Comparison of ENCODE assay signal across 8 mouse cellular contexts in the genomic region with DNA sequence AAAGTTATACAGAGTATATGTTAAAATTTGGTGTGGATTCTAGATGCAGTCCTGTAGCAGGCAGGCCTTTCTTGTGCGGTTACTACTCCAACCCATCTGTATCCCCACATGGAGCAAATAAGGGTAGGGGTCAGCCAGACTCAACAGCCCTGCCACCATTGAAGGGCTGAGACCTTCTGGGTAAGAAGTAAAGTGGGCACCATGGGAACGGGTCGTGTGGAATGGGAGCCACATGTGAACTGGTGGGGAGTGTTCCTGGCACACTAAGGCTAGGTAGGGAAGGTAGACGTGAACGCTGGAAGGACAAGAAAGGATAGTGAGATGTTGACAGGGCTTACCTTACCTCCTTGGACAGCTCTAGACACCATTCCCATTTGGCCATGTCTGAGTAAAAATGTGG. TPM values are rescaled to one million over a fixed set of nuclear protein-coding genes. Genes with fewer than 3 reads are reported as not detected.
A peak's percentile ranks its signal among the peaks of the same experiment; 100 is the strongest.
DNase-seq lines count a peak whose midpoint lies in the region; ATAC-seq and TF ChIP-seq lines count a peak whose summit lies in the region.

No protein-coding gene starts in this region.

- no peak for ATAC-seq in lung, embryonic 14.5 days (ENCODE audit: insufficient read depth)
- ATAC-seq in hindbrain, embryonic 14.5 days (ENCODE audit: low FRiP score), result no peak
- no peak for ATAC-seq in midbrain, postnatal 0 days (ENCODE audit: low FRiP score)

- peaks cover 21% of the 10 kb centered on the region for H3K36me3 ChIP-seq in lung, embryonic 14.5 days (ENCODE audit: insufficient read depth)
- peaks cover 25% of the 10 kb centered on the region for H3K36me3 ChIP-seq in hindbrain, embryonic 14.5 days (replicated peaks; ENCODE audit: control insufficient read depth, insufficient read depth)
- H3K36me3 ChIP-seq in midbrain, postnatal 0 days (ENCODE audit: insufficient read depth, low read length), result peaks cover 11% of the 10 kb centered on the region

- H3K27ac ChIP-seq in gastrocnemius, adult 2 months, result peak overlapping the region; percentile 85; the same call in 1 of the 2 replicates
- H3K27ac ChIP-seq in lung, embryonic 14.5 days (ENCODE audit: low read depth), result no peak overlapping the region
- 0 out of 2 replicates have a peak overlapping the region, but pooled peaks have one; percentile 83 for H3K27ac ChIP-seq in hindbrain, embryonic 14.5 days
- H3K27ac ChIP-seq in midbrain, postnatal 0 days (ENCODE audit: low read depth, low read length), result 0 out of 2 replicates have a peak overlapping the region, but pooled peaks have one; percentile 79

- no peaks in the 10 kb centered on the region for H3K9me3 ChIP-seq in lung, embryonic 14.5 days (ENCODE audit: low read depth, low read length)
- no peaks in the 10 kb centered on the region for H3K9me3 ChIP-seq in hindbrain, embryonic 14.5 days (ENCODE audit: control insufficient read depth, low read length)
- no peaks in the 10 kb centered on the region for H3K9me3 ChIP-seq in midbrain, postnatal 0 days (ENCODE audit: low read length)

- no peak for DNase-seq in gastrocnemius, adult 2 months
- no peak for DNase-seq in gastrocnemius, postnatal 4 days (ENCODE audit: low spot score in 2 of 2)
- no peak for DNase-seq in lung, embryonic 14.5 days
- DNase-seq in lung, postnatal 25 days (ENCODE audit: low spot score), result no peak
- DNase-seq in hindbrain, embryonic 14.5 days (ENCODE audit: low spot score), result no peak
- DNase-seq in midbrain, postnatal 0 days (ENCODE audit: low spot score), result no peak
- no peak for DNase-seq in adrenal gland, postnatal 14 days
- no peak for DNase-seq in layer of hippocampus, postnatal 10 days (ENCODE audit: low spot score in 2 of 2)

- TF ChIP-seq CTCF in gastrocnemius, adult 2 months (IDR thresholded peaks at IDR 0.05), result no peak
- no peak for TF ChIP-seq CTCF in lung, embryonic 14.5 days (IDR thresholded peaks at IDR 0.05; ENCODE audit: low read depth)
- no peak for TF ChIP-seq CTCF in midbrain, postnatal 0 days (IDR thresholded peaks at IDR 0.05)

- WGBS in lung, embryonic 14.5 days, result 69% methylated on average over 5 of the region's 5 CpGs
- 75% methylated on average over 5 of the region's 5 CpGs for WGBS in hindbrain, embryonic 14.5 days
- 68% methylated on average over 5 of the region's 5 CpGs for WGBS in midbrain, postnatal 0 days

- H3K4me1 ChIP-seq in lung, embryonic 14.5 days (ENCODE audit: insufficient read depth), result peaks cover 5% of the 10 kb centered on the region
- peaks cover 17% of the 10 kb centered on the region for H3K4me1 ChIP-seq in hindbrain, embryonic 14.5 days (replicated peaks; ENCODE audit: control insufficient read depth, insufficient read depth, low read length)
- H3K4me1 ChIP-seq in midbrain, postnatal 0 days (ENCODE audit: insufficient read depth, low read length), result peaks cover 12% of the 10 kb centered on the region

- intact Hi-C loops in gastrocnemius, adult 2 months (cut with DNase I), result loop anchor here (5.0 kb wide), 1 partner anchor 136 kb away; the partner anchor contains the start of gene Rpl26

- peak overlapping the region; percentile 70 for H3K4me2 ChIP-seq in lung, embryonic 14.5 days
- peak overlapping the region; percentile 70; the same call in 1 of the 2 replicates for H3K4me2 ChIP-seq in hindbrain, embryonic 14.5 days (replicated peaks)
- no peak overlapping the region for H3K4me2 ChIP-seq in midbrain, postnatal 0 days (ENCODE audit: low read depth, low read length, poor library complexity, severe bottlenecking)

- no peak overlapping the region for H3K9ac ChIP-seq in lung, embryonic 14.5 days
- H3K9ac ChIP-seq in hindbrain, embryonic 14.5 days, result no peak overlapping the region
- no peak overlapping the region for H3K9ac ChIP-seq in midbrain, postnatal 0 days (replicated peaks; ENCODE audit: low read length, poor library complexity, severe bottlenecking)

- H3K27me3 ChIP-seq in lung, embryonic 14.5 days (ENCODE audit: insufficient read depth, low read length), result no peaks in the 10 kb centered on the region
- no peaks in the 10 kb centered on the region for H3K27me3 ChIP-seq in hindbrain, embryonic 14.5 days (ENCODE audit: control insufficient read depth, insufficient read depth, low read length)
- H3K27me3 ChIP-seq in midbrain, postnatal 0 days (ENCODE audit: insufficient read depth, low read length), result no peaks in the 10 kb centered on the region

- H3K4me3 ChIP-seq in gastrocnemius, adult 2 months, result no peak overlapping the region
- peak overlapping the region; percentile 69 for H3K4me3 ChIP-seq in lung, embryonic 14.5 days (ENCODE audit: low read depth, low read length)
- H3K4me3 ChIP-seq in hindbrain, embryonic 14.5 days (replicated peaks; ENCODE audit: low read length), result no peak overlapping the region
- H3K4me3 ChIP-seq in midbrain, postnatal 0 days (ENCODE audit: low read depth, low read length), result no peak overlapping the region; the same call in 1 of the 2 replicates

RNA-seq across cellular contexts. Expression of gene Aurkb, which starts 7.3 kb away (rescaled TPM):
- total RNA-seq in gastrocnemius, adult 2 months (2021), result not detected
- 10 to 100 TPM; 25.6 TPM for total RNA-seq in gastrocnemius, postnatal 4 days (2021)
- polyA plus RNA-seq in lung, embryonic 14.5 days (2014; fragmentation: Nextera tagmentation; extraction: Ambion mirVana), result 209 and 211 TPM in 2 replicates
- 17.0 and 22.0 TPM in 2 replicates for polyA plus RNA-seq in hindbrain, embryonic 14.5 days (2014; fragmentation: Nextera tagmentation; extraction: Ambion mirVana)
- 6.9 and 10.5 TPM in 2 replicates for total RNA-seq in midbrain, postnatal 0 days (2014; rRNA removed)
- 6.0 and 6.9 TPM in 2 replicates for polyA plus RNA-seq in midbrain, postnatal 0 days (2015; fragmentation: Nextera tagmentation; extraction: Ambion mirVana)
- total RNA-seq in adrenal gland, postnatal 14 days (2021), result 17.1 and 18.8 TPM in 2 replicates
- total RNA-seq in layer of hippocampus, postnatal 10 days (2021), result 1 to 10 TPM; 5.3 to 6.0 TPM

RNA-seq across cellular contexts. Expression of gene Borcs6, which starts 21.3 kb away (rescaled TPM):
- total RNA-seq in gastrocnemius, adult 2 months (2021), result 10 to 100 TPM; 17.9 to 18.9 TPM
- total RNA-seq in gastrocnemius, postnatal 4 days (2021), result 10 to 100 TPM; 14.6 to 14.9 TPM
- polyA plus RNA-seq in lung, embryonic 14.5 days (2014; fragmentation: Nextera tagmentation; extraction: Ambion mirVana), result 8.0 and 9.5 TPM in 2 replicates
- polyA plus RNA-seq in hindbrain, embryonic 14.5 days (2014; fragmentation: Nextera tagmentation; extraction: Ambion mirVana), result 18.6 and 24.3 TPM in 2 replicates
- 33.3 and 39.0 TPM in 2 replicates for total RNA-seq in midbrain, postnatal 0 days (2014; rRNA removed)
- polyA plus RNA-seq in midbrain, postnatal 0 days (2015; fragmentation: Nextera tagmentation; extraction: Ambion mirVana), result 21.1 and 21.3 TPM in 2 replicates
- total RNA-seq in adrenal gland, postnatal 14 days (2021), result 19.2 and 20.6 TPM in 2 replicates
- 10 to 100 TPM; 24.2 to 24.9 TPM for total RNA-seq in layer of hippocampus, postnatal 10 days (2021)

RNA-seq across cellular contexts. Expression of gene Ctc1, which starts 22.5 kb away (rescaled TPM):
- 10 to 100 TPM in 1 of 2 experiments, 1 to 10 TPM in 1; 9.9 to 11.0 TPM for total RNA-seq in gastrocnemius, adult 2 months (2021)
- total RNA-seq in gastrocnemius, postnatal 4 days (2021), result 10 to 100 TPM; 21.9 to 23.1 TPM
- 59.3 and 63.6 TPM in 2 replicates for polyA plus RNA-seq in lung, embryonic 14.5 days (2014; fragmentation: Nextera tagmentation; extraction: Ambion mirVana)
- 54.4 and 58.9 TPM in 2 replicates for polyA plus RNA-seq in hindbrain, embryonic 14.5 days (2014; fragmentation: Nextera tagmentation; extraction: Ambion mirVana)
- 60.0 and 67.7 TPM in 2 replicates for total RNA-seq in midbrain, postnatal 0 days (2014; rRNA removed)
- polyA plus RNA-seq in midbrain, postnatal 0 days (2015; fragmentation: Nextera tagmentation; extraction: Ambion mirVana), result 46.8 and 53.4 TPM in 2 replicates
- 24.2 and 27.9 TPM in 2 replicates for total RNA-seq in adrenal gland, postnatal 14 days (2021)
- total RNA-seq in layer of hippocampus, postnatal 10 days (2021), result 10 to 100 TPM; 41.1 to 50.7 TPM

RNA-seq across cellular contexts. Expression of gene Pfas, which starts 29.9 kb away (rescaled TPM):
- total RNA-seq in gastrocnemius, adult 2 months (2021), result 10 to 100 TPM in 1 of 2 experiments, 1 to 10 TPM in 1; 7.8 to 14.8 TPM
- 10 to 100 TPM; 14.9 to 16.8 TPM for total RNA-seq in gastrocnemius, postnatal 4 days (2021)
- polyA plus RNA-seq in lung, embryonic 14.5 days (2014; fragmentation: Nextera tagmentation; extraction: Ambion mirVana), result 36.8 and 43.3 TPM in 2 replicates
- 12.7 and 15.3 TPM in 2 replicates for polyA plus RNA-seq in hindbrain, embryonic 14.5 days (2014; fragmentation: Nextera tagmentation; extraction: Ambion mirVana)
- total RNA-seq in midbrain, postnatal 0 days (2014; rRNA removed), result 28.3 and 28.7 TPM in 2 replicates
- polyA plus RNA-seq in midbrain, postnatal 0 days (2015; fragmentation: Nextera tagmentation; extraction: Ambion mirVana), result 13.9 and 14.1 TPM in 2 replicates
- total RNA-seq in adrenal gland, postnatal 14 days (2021), result 28.1 and 29.0 TPM in 2 replicates
- 10 to 100 TPM; 26.2 to 37.5 TPM for total RNA-seq in layer of hippocampus, postnatal 10 days (2021)

RNA-seq across cellular contexts. Expression of gene Tmem107, which starts 32.4 kb away (rescaled TPM):
- 1 to 10 TPM; 3.9 to 5.7 TPM for total RNA-seq in gastrocnemius, adult 2 months (2021)
- total RNA-seq in gastrocnemius, postnatal 4 days (2021), result 10 to 100 TPM; 11.7 to 14.3 TPM
- 51.0 and 54.4 TPM in 2 replicates for polyA plus RNA-seq in lung, embryonic 14.5 days (2014; fragmentation: Nextera tagmentation; extraction: Ambion mirVana)
- 40.3 and 40.7 TPM in 2 replicates for polyA plus RNA-seq in hindbrain, embryonic 14.5 days (2014; fragmentation: Nextera tagmentation; extraction: Ambion mirVana)
- total RNA-seq in midbrain, postnatal 0 days (2014; rRNA removed), result 42.4 and 61.8 TPM in 2 replicates
- 23.8 and 27.8 TPM in 2 replicates for polyA plus RNA-seq in midbrain, postnatal 0 days (2015; fragmentation: Nextera tagmentation; extraction: Ambion mirVana)
- total RNA-seq in adrenal gland, postnatal 14 days (2021), result 12.0 and 12.3 TPM in 2 replicates
- 10 to 100 TPM; 10.4 to 14.0 TPM for total RNA-seq in layer of hippocampus, postnatal 10 days (2021)
